Mouse (Mus musculus) gastrocnemius, postnatal 25 days (tissue): ENCODE measurements at regions not wholly inside any gene's neighbourhood (a gene's known extent, or its start where the extent isn't known, plus 50 kb on each side); places are given as distances from the start of the nearest gene placed in this dataset.

ENCODE experiments used
- DNase-seq: peaks from one replicate; pipeline ENCODE4 v3.0.0; 2022

GRCm38 (mm10) chr4:71663397-71663796 lies 94.4 kb downstream of the Gm11232 start:
- no peak for DNase-seq

GRCm38 (mm10) chr4:71640521-71640920 lies 117.2 kb downstream of the Gm11232 start:
- no peak for DNase-seq

- no peak for DNase-seq
Observed at GRCm38 (mm10) chr4:71627088-71627487, 130.7 kb downstream of the Gm11232 start.

GRCm38 (mm10) chr4:71626626-71627025 lies 131.1 kb downstream of the Gm11232 start:
- no peak for DNase-seq

GRCm38 (mm10) chr4:71624771-71625170 lies 133.0 kb downstream of the Gm11232 start:
- DNase-seq = no peak

- DNase-seq = no peak
Observed at GRCm38 (mm10) chr4:71613720-71614119, 144.0 kb downstream of the Gm11232 start.

GRCm38 (mm10) chr4:71585880-71586279 lies 171.9 kb downstream of the Gm11232 start:
- DNase-seq = no peak

- no peak for DNase-seq
Observed at GRCm38 (mm10) chr4:71560656-71561055, 197.1 kb downstream of the Gm11232 start.

GRCm38 (mm10) chr4:71539200-71539599 lies 218.6 kb downstream of the Gm11232 start:
- no peak for DNase-seq

GRCm38 (mm10) chr4:71537971-71538370 lies 219.8 kb downstream of the Gm11232 start:
- no peak for DNase-seq

GRCm38 (mm10) chr4:71524255-71524970 lies 233.4 kb downstream of the Gm11232 start:
- no peak for DNase-seq

GRCm38 (mm10) chr4:71520751-71521150 lies 237.0 kb downstream of the Gm11232 start:
- no peak for DNase-seq

- DNase-seq = no peak
Observed at GRCm38 (mm10) chr4:71517921-71518404, 239.8 kb downstream of the Gm11232 start.

GRCm38 (mm10) chr4:71506911-71507310 lies 250.9 kb downstream of the Gm11232 start:
- DNase-seq = no peak

GRCm38 (mm10) chr4:71489788-71490187 lies 268.0 kb downstream of the Gm11232 start:
- no peak for DNase-seq

GRCm38 (mm10) chr4:71488663-71489161 lies 269.1 kb downstream of the Gm11232 start:
- peak; percentile 30 for DNase-seq

- no peak for DNase-seq
Observed at GRCm38 (mm10) chr4:71488059-71488458, 269.7 kb downstream of the Gm11232 start.

- no peak for DNase-seq
Observed at GRCm38 (mm10) chr4:71480960-71481359, 276.8 kb downstream of the Gm11232 start.

- no peak for DNase-seq
Observed at GRCm38 (mm10) chr4:71470580-71470979, 287.2 kb downstream of the Gm11232 start.

GRCm38 (mm10) chr4:71454811-71455210 lies 303.0 kb downstream of the Gm11232 start:
- no peak for DNase-seq

GRCm38 (mm10) chr4:71453499-71453898 lies 304.3 kb downstream of the Gm11232 start:
- no peak for DNase-seq

- no peak for DNase-seq
Observed at GRCm38 (mm10) chr4:71446461-71446860, 311.3 kb downstream of the Gm11232 start.

GRCm38 (mm10) chr4:71431245-71431929 lies 326.4 kb downstream of the Gm11232 start:
- DNase-seq = no peak
